8 mouse cellular contexts compared by ENCODE assay signal in the genomic region with DNA sequence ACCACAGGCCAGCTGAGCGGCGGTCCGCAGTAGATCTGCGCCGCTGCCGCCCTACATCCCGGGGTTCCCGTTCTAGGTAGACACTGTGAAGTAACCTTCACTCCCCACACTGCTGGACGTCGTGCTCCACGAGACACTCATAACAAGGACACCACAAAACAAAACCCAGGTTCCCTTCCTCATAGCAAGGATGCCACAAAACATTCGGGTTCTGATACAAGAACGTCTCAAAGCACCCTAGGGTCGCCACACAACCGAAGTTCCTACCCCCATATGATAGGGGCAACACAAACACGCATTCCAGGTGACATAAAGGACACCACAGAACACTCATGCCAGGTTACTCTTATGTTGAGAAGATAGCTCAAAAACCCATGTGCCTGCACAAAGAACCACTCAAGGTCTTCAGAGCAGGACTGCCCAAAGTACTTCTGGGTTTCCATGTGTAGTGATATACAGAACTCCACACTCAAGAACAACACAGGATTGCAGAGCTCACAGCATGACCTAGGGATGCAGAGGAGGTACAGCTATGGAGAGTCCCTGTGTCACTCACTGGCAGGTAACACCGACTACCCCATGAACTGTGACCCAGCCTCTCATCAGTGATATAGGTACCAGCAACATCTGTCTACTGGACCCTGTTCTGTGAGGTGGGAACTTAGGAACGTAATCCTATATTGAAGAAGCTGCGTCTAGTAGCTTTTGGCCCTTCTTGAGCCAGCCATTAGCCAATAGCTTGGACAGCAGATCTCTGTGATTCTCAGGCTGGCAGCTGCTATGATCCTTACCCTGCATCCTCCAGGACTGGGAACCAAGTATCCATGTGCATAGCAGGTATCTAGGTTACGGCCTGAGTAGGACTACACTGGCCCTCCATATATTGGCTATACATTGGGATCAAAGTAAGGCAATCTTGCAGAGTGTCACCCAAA. TPM values are rescaled to one million over a fixed set of nuclear protein-coding genes. Genes with fewer than 3 reads are reported as not detected.
DNase-seq lines count a peak whose midpoint lies in the region; ATAC-seq and TF ChIP-seq lines count a peak whose summit lies in the region.

No protein-coding gene starts in this region.

- no peaks in the 10 kb centered on the region for H3K27me3 ChIP-seq in lung, embryonic 14.5 days (ENCODE audit: insufficient read depth, low read length)
- H3K27me3 ChIP-seq in embryonic facial prominence, embryonic 13.5 days = no peaks in the 10 kb centered on the region
- H3K27me3 ChIP-seq in intestine, embryonic 16.5 days (replicated peaks; ENCODE audit: control insufficient read depth, insufficient read depth, low read length) = no peaks in the 10 kb centered on the region
- no peaks in the 10 kb centered on the region for H3K27me3 ChIP-seq in neural tube, embryonic 15.5 days (replicated peaks)

- no peak for DNase-seq in lung, embryonic 14.5 days
- DNase-seq in lung, postnatal 4 days = no peak
- no peak for DNase-seq in right cerebral cortex, adult 2 months (ENCODE audit: low spot score in 2 of 2)
- no peak for DNase-seq in urinary bladder, postnatal 36 days (ENCODE audit: low spot score in 2 of 2)
- DNase-seq in c-Kit-positive CD71-positive TER-119-positive erythroid progenitor cells, embryonic 14.5 days (ENCODE audit: low spot score) = no peak

- peak overlapping the region; percentile 97 for H3K27ac ChIP-seq in lung, embryonic 14.5 days (ENCODE audit: low read depth)
- peak overlapping the region; percentile 95 for H3K27ac ChIP-seq in embryonic facial prominence, embryonic 13.5 days
- H3K27ac ChIP-seq in intestine, embryonic 16.5 days (ENCODE audit: low read length) = peak overlapping the region; percentile 94
- H3K27ac ChIP-seq in neural tube, embryonic 15.5 days (replicated peaks) = peak overlapping the region; percentile 98

- H3K4me3 ChIP-seq in lung, embryonic 14.5 days (ENCODE audit: low read depth, low read length) = peak overlapping the region; percentile 32
- peak overlapping the region; percentile 92 for H3K4me3 ChIP-seq in embryonic facial prominence, embryonic 13.5 days
- H3K4me3 ChIP-seq in intestine, embryonic 16.5 days (ENCODE audit: low read length) = peak overlapping the region; percentile 45
- H3K4me3 ChIP-seq in neural tube, embryonic 15.5 days (replicated peaks) = peak overlapping the region; percentile 85

- H3K4me1 ChIP-seq in lung, embryonic 14.5 days (ENCODE audit: insufficient read depth) = peaks cover 18% of the 10 kb centered on the region
- peaks cover 30% of the 10 kb centered on the region for H3K4me1 ChIP-seq in embryonic facial prominence, embryonic 13.5 days
- H3K4me1 ChIP-seq in intestine, embryonic 16.5 days (ENCODE audit: control insufficient read depth, insufficient read depth, low read length) = peaks cover 19% of the 10 kb centered on the region
- peaks cover 32% of the 10 kb centered on the region for H3K4me1 ChIP-seq in neural tube, embryonic 15.5 days

- no peaks in the 10 kb centered on the region for H3K9me3 ChIP-seq in lung, embryonic 14.5 days (ENCODE audit: low read depth, low read length)
- H3K9me3 ChIP-seq in embryonic facial prominence, embryonic 13.5 days = no peaks in the 10 kb centered on the region
- H3K9me3 ChIP-seq in intestine, embryonic 16.5 days (ENCODE audit: control insufficient read depth, low read length) = no peaks in the 10 kb centered on the region
- no peaks in the 10 kb centered on the region for H3K9me3 ChIP-seq in neural tube, embryonic 15.5 days (replicated peaks)

- TF ChIP-seq CTCF in lung, embryonic 14.5 days (IDR thresholded peaks at IDR 0.05; ENCODE audit: low read depth) = no peak

- peak overlapping the region; percentile 77 for H3K9ac ChIP-seq in lung, embryonic 14.5 days
- H3K9ac ChIP-seq in embryonic facial prominence, embryonic 13.5 days = peak overlapping the region; percentile 82
- H3K9ac ChIP-seq in intestine, embryonic 16.5 days (ENCODE audit: low read depth, low read length) = peak overlapping the region; percentile 83
- H3K9ac ChIP-seq in neural tube, embryonic 15.5 days (replicated peaks) = peak overlapping the region; percentile 84

- H3K4me2 ChIP-seq in lung, embryonic 14.5 days = peak overlapping the region; percentile 99
- H3K4me2 ChIP-seq in embryonic facial prominence, embryonic 13.5 days = peak overlapping the region; percentile 93
- H3K4me2 ChIP-seq in intestine, embryonic 16.5 days (ENCODE audit: low read depth, low read length) = peak overlapping the region; percentile 65
- H3K4me2 ChIP-seq in neural tube, embryonic 15.5 days = peak overlapping the region; percentile 97

- no peak for ATAC-seq in lung, embryonic 14.5 days (ENCODE audit: insufficient read depth)
- ATAC-seq in embryonic facial prominence, embryonic 13.5 days (ENCODE audit: insufficient number of reproducible peaks, insufficient read depth, low FRiP score, low TSS enrichment, low read depth) = no peak
- ATAC-seq in intestine, embryonic 16.5 days = no peak
- ATAC-seq in neural tube, embryonic 15.5 days (ENCODE audit: low FRiP score) = no peak; the same call in 1 of the 2 replicates

- WGBS in lung, embryonic 14.5 days = 30% methylated on average over 20 of the region's 20 CpGs
- 32% methylated on average over 20 of the region's 20 CpGs for WGBS in embryonic facial prominence, embryonic 13.5 days
- 33% methylated on average over 20 of the region's 20 CpGs for WGBS in intestine, embryonic 16.5 days
- 33% methylated on average over 20 of the region's 20 CpGs for WGBS in neural tube, embryonic 15.5 days

- 0 out of 2 replicates have a peak, but pooled peaks cover 4% of the 10 kb centered on the region for H3K36me3 ChIP-seq in lung, embryonic 14.5 days (ENCODE audit: insufficient read depth)
- H3K36me3 ChIP-seq in embryonic facial prominence, embryonic 13.5 days = no peaks in the 10 kb centered on the region
- H3K36me3 ChIP-seq in intestine, embryonic 16.5 days (ENCODE audit: control insufficient read depth, insufficient read depth, low read length) = no peaks in the 10 kb centered on the region
- no peaks in the 10 kb centered on the region for H3K36me3 ChIP-seq in neural tube, embryonic 15.5 days

RNA-seq across cellular contexts. Expression of gene Ski, which starts 1.5 kb away (rescaled TPM):
- polyA plus RNA-seq in lung, embryonic 14.5 days (2014; fragmentation: Nextera tagmentation; extraction: Ambion mirVana) = 23.7 and 25.8 TPM in 2 replicates
- 21.5 and 24.9 TPM in 2 replicates for polyA plus RNA-seq in embryonic facial prominence, embryonic 13.5 days (2015; fragmentation: Nextera tagmentation; extraction: Ambion mirVana)
- polyA plus RNA-seq in intestine, embryonic 16.5 days (2015; fragmentation: Nextera tagmentation; extraction: Ambion mirVana) = 11.4 and 11.7 TPM in 2 replicates
- polyA plus RNA-seq in neural tube, embryonic 15.5 days (2015; fragmentation: Nextera tagmentation; extraction: Ambion mirVana) = 10.0 and 10.6 TPM in 2 replicates

RNA-seq across cellular contexts. Expression of gene Faap20, which starts 25.7 kb away (rescaled TPM):
- polyA plus RNA-seq in lung, embryonic 14.5 days (2014; fragmentation: Nextera tagmentation; extraction: Ambion mirVana) = 81.2 and 83.9 TPM in 2 replicates
- 77.4 and 80.0 TPM in 2 replicates for polyA plus RNA-seq in embryonic facial prominence, embryonic 13.5 days (2015; fragmentation: Nextera tagmentation; extraction: Ambion mirVana)
- polyA plus RNA-seq in intestine, embryonic 16.5 days (2015; fragmentation: Nextera tagmentation; extraction: Ambion mirVana) = 60.3 and 70.4 TPM in 2 replicates
- 69.7 and 73.1 TPM in 2 replicates for polyA plus RNA-seq in neural tube, embryonic 15.5 days (2015; fragmentation: Nextera tagmentation; extraction: Ambion mirVana)

Comparison
In these comparisons a context has a peak if more than half of its experiments do, and no peak if none do; other contexts are left out.
1. H3K4me3 ChIP-seq: peak in every context shown above with its lines; median percentile 92 in embryonic facial prominence, embryonic 13.5 days; 85 in neural tube, embryonic 15.5 days; 45 in intestine, embryonic 16.5 days; 32 in lung, embryonic 14.5 days.